Mouse (Mus musculus) cerebral cortex, adult 2 months (tissue): ENCODE data around the gene Gm10801.

ENCODE experiments used
- WGBS: fragments of 180-500 bp; shearing (Covaris S2); methylation state at CpG from one replicate; pipeline ENCODE4 v1.1.7; 2018; 5-methylcytosine and 5-hydroxymethylcytosine counted together

The Gm10801 gene

DNA sequence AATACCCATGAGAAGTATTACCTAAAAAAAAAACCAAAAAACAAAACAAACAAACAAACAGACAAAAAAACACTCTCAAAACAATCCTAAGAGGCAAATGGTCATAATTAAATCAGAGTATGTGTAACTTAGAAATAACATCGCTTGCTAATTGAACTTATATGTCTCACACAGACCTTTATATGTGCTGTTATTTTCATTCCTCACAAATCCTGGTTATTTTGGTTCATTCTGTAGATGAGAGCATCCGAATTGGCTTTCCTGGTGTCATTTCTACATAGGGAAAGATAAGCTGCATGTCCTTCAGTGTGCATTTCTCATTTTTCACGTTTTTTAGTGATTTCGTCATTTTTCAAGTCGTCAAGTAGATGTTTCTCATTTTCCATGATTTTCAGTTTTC, at the start of gene Gm10801:
Gene Gm10801, plus strand, starts transcription at position 301 of the 400 bp plus-strand sequence.
- 86% methylated on average over 5 of the region's 5 CpGs for WGBS

DNA sequence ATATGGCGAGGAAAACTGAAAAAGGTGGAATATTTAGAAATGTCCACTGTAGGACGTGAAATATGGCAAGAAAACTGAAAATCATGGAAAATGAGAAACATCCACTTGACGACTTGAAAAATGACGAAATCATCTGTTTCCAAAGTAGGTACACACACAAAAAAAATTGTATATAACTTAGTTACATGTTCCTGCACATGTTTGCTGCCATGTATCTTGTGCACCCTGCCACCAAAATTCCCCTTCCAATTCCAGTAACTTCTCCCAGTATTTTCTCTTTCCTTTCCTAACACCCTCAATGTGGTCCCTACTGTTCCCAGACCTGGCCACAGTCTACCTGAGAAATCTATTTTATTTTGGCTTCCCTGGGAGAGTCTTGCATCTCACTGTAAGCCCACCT, 5.2 kb downstream of the Gm10801 start, which contains the start of gene Gm10800:
Gene Gm10800, minus strand, starts transcription at position 101 of the 400 bp plus-strand sequence.
- 85% methylated on average over 4 of the region's 4 CpGs for WGBS

GRCm38 (mm10) chr2:98697533-98697932, 35.5 kb downstream of the Gm10801 start:
- 100% methylated on average over 1 of the region's 1 CpGs for WGBS
